Mouse (Mus musculus): ENCODE results near the gene Krt1. TPM values are rescaled to one million over a fixed set of nuclear protein-coding genes. Genes with fewer than 3 reads are reported as not detected.
A peak's percentile ranks its signal among the peaks of the same experiment; 100 is the strongest.

Krt1 gene
- polyA plus RNA-seq, 1 experiment from 2014 or later = 14.7 TPM

GRCm38 (mm10) chr15:101860421-101861130, 10.0 kb upstream of the Krt1 start:
- H3K4me1 ChIP-seq (ENCODE audit: control insufficient read depth, insufficient read depth, low read length) = peaks cover 11% of the 10 kb centered on the region
- peak overlapping the region; percentile 46; the same call in 1 of the 2 replicates for H3K4me3 ChIP-seq (ENCODE audit: low read depth, low read length)
- no peaks in the 10 kb centered on the region for H3K9me3 ChIP-seq (replicated peaks; ENCODE audit: control insufficient read depth, low read length, poor library complexity, severe bottlenecking)
- no peak overlapping the region for H3K27ac ChIP-seq (ENCODE audit: low read length)
- H3K9ac ChIP-seq (ENCODE audit: low read depth, low read length) = peak overlapping the region; percentile 53; the same call in 1 of the 2 replicates
- peak overlapping the region; percentile 84 for H3K4me2 ChIP-seq (ENCODE audit: low read length)
- ATAC-seq = 0 out of 2 replicates have a peak, but pooled peaks have one; percentile 11
- H3K36me3 ChIP-seq (ENCODE audit: control insufficient read depth, insufficient read depth, low read length) = no peaks in the 10 kb centered on the region
- WGBS = 58% methylated on average over 13 of the region's 13 CpGs
- H3K27me3 ChIP-seq (ENCODE audit: control insufficient read depth, insufficient read depth, low read depth, low read length) = peaks cover 5% of the 10 kb centered on the region

GRCm38 (mm10) chr15:101859735-101860170, 9.2 kb upstream of the Krt1 start:
- under 1% methylated on average over 33 of the region's 33 CpGs for WGBS
- Histone ChIP-seq H3K27ac (ENCODE audit: low read length) (no peak overlapping the region), H3K36me3 (ENCODE audit: control insufficient read depth, insufficient read depth, low read length) (no peaks in the 10 kb centered on the region), H3K27me3 (ENCODE audit: control insufficient read depth, insufficient read depth, low read depth, low read length) (peaks cover 8% of the 10 kb centered on the region), H3K4me3 (ENCODE audit: low read depth, low read length) (peak overlapping the region; percentile 46), H3K4me1 (ENCODE audit: control insufficient read depth, insufficient read depth, low read length) (peaks cover 11% of the 10 kb centered on the region), H3K9ac (ENCODE audit: low read depth, low read length) (peak overlapping the region; percentile 53), H3K9me3 (replicated peaks; ENCODE audit: control insufficient read depth, low read length, poor library complexity, severe bottlenecking) (no peaks in the 10 kb centered on the region), H3K4me2 (ENCODE audit: low read length) (peak overlapping the region; percentile 84)
- peak; percentile 56; the same call in 1 of the 2 replicates for ATAC-seq

- no peak overlapping the region for H3K4me3 ChIP-seq (ENCODE audit: low read depth, low read length)
Measured at GRCm38 (mm10) chr15:101858673-101859425, 8.3 kb upstream of the Krt1 start.

GRCm38 (mm10) chr15:101856696-101857095, 6.1 kb upstream of the Krt1 start:
- Histone ChIP-seq H3K4me1 (ENCODE audit: control insufficient read depth, insufficient read depth, low read length) (peaks cover 11% of the 10 kb centered on the region), H3K9ac (ENCODE audit: low read depth, low read length) (no peak overlapping the region), H3K36me3 (ENCODE audit: control insufficient read depth, insufficient read depth, low read length) (no peaks in the 10 kb centered on the region), H3K4me2 (ENCODE audit: low read length) (no peak overlapping the region), H3K9me3 (replicated peaks; ENCODE audit: control insufficient read depth, low read length, poor library complexity, severe bottlenecking) (no peaks in the 10 kb centered on the region), H3K4me3 (ENCODE audit: low read depth, low read length) (no peak overlapping the region), H3K27me3 (ENCODE audit: control insufficient read depth, insufficient read depth, low read depth, low read length) (peaks cover 8% of the 10 kb centered on the region), H3K27ac (ENCODE audit: low read length) (no peak overlapping the region)
- no peak for ATAC-seq
- 42% methylated on average over 5 of the region's 5 CpGs for WGBS

More at GRCm38 (mm10) chr15:101858673-101859425, 8.3 kb upstream of the Krt1 start:
- Histone ChIP-seq H3K9me3 (replicated peaks; ENCODE audit: control insufficient read depth, low read length, poor library complexity, severe bottlenecking) (no peaks in the 10 kb centered on the region), H3K9ac (ENCODE audit: low read depth, low read length) (no peak overlapping the region; the same call in 1 of the 2 replicates), H3K4me1 (ENCODE audit: control insufficient read depth, insufficient read depth, low read length) (peaks cover 11% of the 10 kb centered on the region), H3K36me3 (ENCODE audit: control insufficient read depth, insufficient read depth, low read length) (no peaks in the 10 kb centered on the region), H3K27me3 (ENCODE audit: control insufficient read depth, insufficient read depth, low read depth, low read length) (peaks cover 8% of the 10 kb centered on the region), H3K27ac (ENCODE audit: low read length) (no peak overlapping the region), H3K4me2 (ENCODE audit: low read length) (peak overlapping the region; percentile 84)
- no peak for ATAC-seq
- 8% methylated on average over 11 of the region's 11 CpGs for WGBS

GRCm38 (mm10) chr15:101855732-101856131, 5.1 kb upstream of the Krt1 start:
- Histone ChIP-seq H3K36me3 (ENCODE audit: control insufficient read depth, insufficient read depth, low read length) (no peaks in the 10 kb centered on the region), H3K27me3 (ENCODE audit: control insufficient read depth, insufficient read depth, low read depth, low read length) (peaks cover 8% of the 10 kb centered on the region), H3K9ac (ENCODE audit: low read depth, low read length) (no peak overlapping the region), H3K4me3 (ENCODE audit: low read depth, low read length) (no peak overlapping the region), H3K9me3 (replicated peaks; ENCODE audit: control insufficient read depth, low read length, poor library complexity, severe bottlenecking) (no peaks in the 10 kb centered on the region), H3K4me1 (ENCODE audit: control insufficient read depth, insufficient read depth, low read length) (peaks cover 11% of the 10 kb centered on the region), H3K27ac (ENCODE audit: low read length) (no peak overlapping the region), H3K4me2 (ENCODE audit: low read length) (no peak overlapping the region)
- WGBS = 65% methylated on average over 3 of the region's 3 CpGs
- ATAC-seq = no peak

- H3K9me3 ChIP-seq (replicated peaks; ENCODE audit: control insufficient read depth, low read length, poor library complexity, severe bottlenecking) = no peaks in the 10 kb centered on the region
- H3K27ac ChIP-seq (ENCODE audit: low read length) = no peak overlapping the region
- 12% methylated on average over 5 of the region's 5 CpGs for WGBS
- H3K4me2 ChIP-seq (ENCODE audit: low read length) = no peak overlapping the region
- peaks cover 6% of the 10 kb centered on the region for H3K27me3 ChIP-seq (ENCODE audit: control insufficient read depth, insufficient read depth, low read depth, low read length)
- H3K36me3 ChIP-seq (ENCODE audit: control insufficient read depth, insufficient read depth, low read length) = no peaks in the 10 kb centered on the region
- no peak overlapping the region for H3K9ac ChIP-seq (ENCODE audit: low read depth, low read length)
- H3K4me3 ChIP-seq (ENCODE audit: low read depth, low read length) = no peak overlapping the region
- peaks cover 3% of the 10 kb centered on the region for H3K4me1 ChIP-seq (ENCODE audit: control insufficient read depth, insufficient read depth, low read length)
- ATAC-seq = no peak
Measured at GRCm38 (mm10) chr15:101854294-101854693, 3.7 kb upstream of the Krt1 start.

GRCm38 (mm10) chr15:101852571-101852970, 2.0 kb upstream of the Krt1 start:
- WGBS = 20% methylated on average over 5 of the region's 5 CpGs
- Histone ChIP-seq H3K27me3 (ENCODE audit: control insufficient read depth, insufficient read depth, low read depth, low read length) (0 out of 2 replicates have a peak, but pooled peaks cover 3% of the 10 kb centered on the region), H3K9ac (ENCODE audit: low read depth, low read length) (no peak overlapping the region), H3K9me3 (replicated peaks; ENCODE audit: control insufficient read depth, low read length, poor library complexity, severe bottlenecking) (no peaks in the 10 kb centered on the region), H3K36me3 (ENCODE audit: control insufficient read depth, insufficient read depth, low read length) (no peaks in the 10 kb centered on the region), H3K4me3 (ENCODE audit: low read depth, low read length) (no peak overlapping the region), H3K4me1 (ENCODE audit: control insufficient read depth, insufficient read depth, low read length) (no peaks in the 10 kb centered on the region), H3K4me2 (ENCODE audit: low read length) (no peak overlapping the region), H3K27ac (ENCODE audit: low read length) (no peak overlapping the region)
- ATAC-seq = no peak

GRCm38 (mm10) chr15:101845971-101846403, 4.6 kb downstream of the Krt1 start:
- no peaks in the 10 kb centered on the region for H3K9me3 ChIP-seq (replicated peaks; ENCODE audit: control insufficient read depth, low read length, poor library complexity, severe bottlenecking)
- peak overlapping the region; percentile 73 for H3K9ac ChIP-seq (ENCODE audit: low read depth, low read length)
- H3K4me1 ChIP-seq (ENCODE audit: control insufficient read depth, insufficient read depth, low read length) = peaks cover 4% of the 10 kb centered on the region; the same call in 1 of the 2 replicates
- H3K4me2 ChIP-seq (ENCODE audit: low read length) = peak overlapping the region; percentile 62
- WGBS = under 1% methylated on average over 35 of the region's 37 CpGs
- no peaks in the 10 kb centered on the region for H3K27me3 ChIP-seq (ENCODE audit: control insufficient read depth, insufficient read depth, low read depth, low read length)
- peak; percentile 91 for ATAC-seq
- peak overlapping the region; percentile 84 for H3K27ac ChIP-seq (ENCODE audit: low read length)
- H3K36me3 ChIP-seq (ENCODE audit: control insufficient read depth, insufficient read depth, low read length) = no peaks in the 10 kb centered on the region
- peak overlapping the region; percentile 49 for H3K4me3 ChIP-seq (ENCODE audit: low read depth, low read length)

GRCm38 (mm10) chr15:101843192-101843591, 7.4 kb downstream of the Krt1 start:
- no peak overlapping the region for H3K27ac ChIP-seq (ENCODE audit: low read length)
- H3K9me3 ChIP-seq (replicated peaks; ENCODE audit: control insufficient read depth, low read length, poor library complexity, severe bottlenecking) = no peaks in the 10 kb centered on the region
- H3K36me3 ChIP-seq (ENCODE audit: control insufficient read depth, insufficient read depth, low read length) = no peaks in the 10 kb centered on the region
- H3K9ac ChIP-seq (ENCODE audit: low read depth, low read length) = no peak overlapping the region
- no peaks in the 10 kb centered on the region for H3K27me3 ChIP-seq (ENCODE audit: control insufficient read depth, insufficient read depth, low read depth, low read length)
- ATAC-seq = no peak
- 56% methylated on average over 9 of the region's 9 CpGs for WGBS
- H3K4me1 ChIP-seq (ENCODE audit: control insufficient read depth, insufficient read depth, low read length) = peaks cover 4% of the 10 kb centered on the region; the same call in 1 of the 2 replicates
- no peak overlapping the region for H3K4me3 ChIP-seq (ENCODE audit: low read depth, low read length)
- no peak overlapping the region for H3K4me2 ChIP-seq (ENCODE audit: low read length)
